Mouse (Mus musculus): ENCODE results near the gene Slc9a9. TPM values are rescaled to one million over a fixed set of nuclear protein-coding genes. Genes with fewer than 3 reads are reported as not detected.

Gene Slc9a9
- polyA plus RNA-seq, 1 experiment from 2014 or later = 4.4 TPM

DNA sequence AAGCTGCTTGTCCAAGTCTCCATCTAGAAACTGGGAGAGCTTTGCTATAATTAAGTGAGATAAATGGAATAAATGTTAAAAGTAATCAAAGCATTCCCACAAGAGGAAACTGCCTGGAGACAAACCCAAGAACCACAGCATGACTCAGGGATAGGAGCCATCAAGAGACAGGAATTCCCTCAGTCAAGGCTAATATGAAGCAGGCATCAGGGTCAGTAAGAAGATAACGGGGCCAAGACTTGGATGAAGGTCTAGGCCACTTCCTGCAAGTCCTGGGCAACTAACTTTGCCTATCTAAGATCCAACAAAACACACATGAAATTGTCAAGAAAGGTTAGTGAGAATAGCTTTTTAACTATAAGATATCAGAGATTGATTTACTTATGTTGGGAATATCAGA lies 215.4 kb downstream of the Slc9a9 start:
- Histone ChIP-seq H3K9ac (ENCODE audit: low read depth, low read length) (no peak overlapping the region), H3K27ac (ENCODE audit: low read depth, low read length) (no peak overlapping the region), H3K4me3 (ENCODE audit: low read length) (no peak overlapping the region), H3K9me3 (ENCODE audit: control insufficient read depth, low read length) (no peaks in the 10 kb centered on the region), H3K27me3 (ENCODE audit: control insufficient read depth, insufficient read depth, low read length) (no peaks in the 10 kb centered on the region), H3K4me1 (ENCODE audit: control insufficient read depth, insufficient read depth, low read length) (no peaks in the 10 kb centered on the region), H3K4me2 (replicated peaks; ENCODE audit: low read depth, low read length) (no peak overlapping the region), H3K36me3 (ENCODE audit: control insufficient read depth, insufficient read depth, low read length) (no peaks in the 10 kb centered on the region)
- no peak for ATAC-seq (ENCODE audit: low FRiP score, low TSS enrichment)
- WGBS = 71% methylated on average over 1 of the region's 1 CpGs

DNA sequence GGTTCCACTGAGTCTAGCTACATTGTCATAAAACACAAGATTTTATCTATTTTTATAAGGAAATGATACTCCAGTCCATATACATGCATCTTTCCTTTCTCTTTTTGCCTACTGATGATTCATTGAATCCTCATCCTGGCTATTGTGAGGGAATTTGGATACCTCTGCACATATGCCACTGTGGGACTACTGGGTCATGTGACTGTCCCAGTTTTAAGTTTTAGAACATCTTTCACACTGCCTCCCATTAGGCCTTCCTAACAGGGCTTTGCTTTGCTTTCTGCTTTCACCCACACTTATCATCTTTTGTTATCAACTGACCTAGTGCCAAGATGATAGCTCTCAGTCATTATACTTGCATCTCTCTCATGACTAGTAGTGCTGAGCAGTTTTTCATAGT lies 219.9 kb downstream of the Slc9a9 start:
- Histone ChIP-seq H3K27ac (ENCODE audit: low read depth, low read length) (no peak overlapping the region), H3K4me3 (ENCODE audit: low read length) (no peak overlapping the region), H3K9me3 (ENCODE audit: control insufficient read depth, low read length) (no peaks in the 10 kb centered on the region), H3K27me3 (ENCODE audit: control insufficient read depth, insufficient read depth, low read length) (no peaks in the 10 kb centered on the region), H3K4me1 (ENCODE audit: control insufficient read depth, insufficient read depth, low read length) (no peaks in the 10 kb centered on the region), H3K4me2 (replicated peaks; ENCODE audit: low read depth, low read length) (no peak overlapping the region), H3K9ac (ENCODE audit: low read depth, low read length) (no peak overlapping the region), H3K36me3 (ENCODE audit: control insufficient read depth, insufficient read depth, low read length) (no peaks in the 10 kb centered on the region)
- no peak for ATAC-seq (ENCODE audit: low FRiP score, low TSS enrichment)

DNA sequence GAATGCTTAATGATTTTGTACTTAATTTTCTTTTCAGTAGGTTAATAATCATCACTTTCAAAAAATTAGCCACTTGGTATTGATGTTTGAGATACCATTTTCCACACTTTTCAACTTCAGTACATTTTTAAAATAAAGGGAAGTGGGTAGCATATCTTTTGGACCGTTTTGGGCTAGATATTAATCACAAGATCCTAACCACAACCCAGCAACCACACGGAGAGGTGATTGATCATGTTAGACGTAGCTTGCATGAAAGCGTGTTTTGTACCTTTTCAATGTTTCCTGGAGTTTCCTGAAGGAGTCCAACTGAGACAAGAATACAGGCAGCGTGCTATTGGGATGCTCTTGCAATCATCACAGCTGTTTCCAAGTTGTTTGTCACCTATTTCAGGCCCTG lies 226.2 kb downstream of the Slc9a9 start:
- Histone ChIP-seq H3K9ac (ENCODE audit: low read depth, low read length) (no peak overlapping the region), H3K27ac (ENCODE audit: low read depth, low read length) (no peak overlapping the region), H3K27me3 (ENCODE audit: control insufficient read depth, insufficient read depth, low read length) (no peaks in the 10 kb centered on the region), H3K9me3 (ENCODE audit: control insufficient read depth, low read length) (0 out of 2 replicates have a peak, but pooled peaks cover 4% of the 10 kb centered on the region), H3K4me3 (ENCODE audit: low read length) (no peak overlapping the region), H3K4me1 (ENCODE audit: control insufficient read depth, insufficient read depth, low read length) (no peaks in the 10 kb centered on the region), H3K4me2 (replicated peaks; ENCODE audit: low read depth, low read length) (no peak overlapping the region), H3K36me3 (ENCODE audit: control insufficient read depth, insufficient read depth, low read length) (no peaks in the 10 kb centered on the region)
- ATAC-seq (ENCODE audit: low FRiP score, low TSS enrichment) = no peak
- 79% methylated on average over 5 of the region's 5 CpGs for WGBS

DNA sequence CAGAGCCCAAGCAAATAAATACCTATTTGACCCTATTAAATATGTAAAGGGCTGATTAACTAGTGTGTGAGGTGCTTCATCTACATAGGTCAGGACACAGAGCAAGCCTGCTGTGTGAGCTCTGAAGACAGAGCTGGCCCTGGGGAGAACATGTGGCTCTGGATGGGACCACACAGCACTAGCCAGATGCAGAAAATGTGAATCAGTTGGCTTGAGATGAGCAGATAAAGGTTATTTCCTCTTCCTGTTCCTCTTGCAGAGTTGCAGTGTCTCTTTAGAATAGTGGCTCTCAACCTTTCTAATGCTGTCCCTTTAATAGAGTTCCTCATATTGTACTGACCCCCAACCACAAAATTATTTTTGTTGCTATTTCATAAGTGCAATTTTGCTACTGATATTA lies 234.5 kb downstream of the Slc9a9 start:
- H3K4me1 ChIP-seq (ENCODE audit: control insufficient read depth, insufficient read depth, low read length) = no peaks in the 10 kb centered on the region
- no peak overlapping the region for H3K27ac ChIP-seq (ENCODE audit: low read depth, low read length)
- no peak overlapping the region for H3K4me2 ChIP-seq (replicated peaks; ENCODE audit: low read depth, low read length)
- no peak for ATAC-seq (ENCODE audit: low FRiP score, low TSS enrichment)
- H3K36me3 ChIP-seq (ENCODE audit: control insufficient read depth, insufficient read depth, low read length) = no peaks in the 10 kb centered on the region
- no peak overlapping the region for H3K9ac ChIP-seq (ENCODE audit: low read depth, low read length)
- H3K9me3 ChIP-seq (ENCODE audit: control insufficient read depth, low read length) = no peaks in the 10 kb centered on the region
- H3K27me3 ChIP-seq (ENCODE audit: control insufficient read depth, insufficient read depth, low read length) = no peaks in the 10 kb centered on the region
- H3K4me3 ChIP-seq (ENCODE audit: low read length) = no peak overlapping the region

DNA sequence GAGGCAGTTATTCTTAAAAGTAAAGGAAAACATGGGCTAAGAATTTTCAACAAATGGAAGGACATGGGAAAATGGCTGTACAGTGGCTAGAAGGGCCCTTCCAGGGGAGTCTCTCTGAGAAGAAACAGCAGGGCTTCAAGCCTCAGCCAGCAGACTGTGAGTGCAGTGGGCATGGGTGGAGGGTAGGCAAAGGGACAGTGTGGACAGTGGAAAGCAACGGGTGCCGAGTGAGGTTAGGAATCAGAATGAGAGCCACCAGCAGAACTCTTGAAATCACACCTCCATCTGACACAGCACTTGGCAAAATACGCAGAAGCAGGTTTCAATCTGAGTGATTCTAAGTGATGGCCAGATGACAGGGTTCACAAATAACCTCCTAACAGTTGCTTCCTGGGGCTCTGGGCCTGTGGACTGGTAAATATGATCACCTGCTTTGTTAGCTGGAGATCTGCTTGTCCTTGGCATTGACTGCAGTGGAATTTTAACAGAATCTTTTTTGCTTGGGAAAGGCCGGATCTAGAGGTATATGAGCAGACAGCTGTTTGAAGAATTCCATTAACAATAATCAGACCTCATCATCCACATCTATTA lies 237.4 kb downstream of the Slc9a9 start:
- 92% methylated on average over 4 of the region's 4 CpGs for WGBS
- no peaks in the 10 kb centered on the region for H3K36me3 ChIP-seq (ENCODE audit: control insufficient read depth, insufficient read depth, low read length)
- H3K4me3 ChIP-seq (ENCODE audit: low read length) = no peak overlapping the region
- H3K27me3 ChIP-seq (ENCODE audit: control insufficient read depth, insufficient read depth, low read length) = no peaks in the 10 kb centered on the region
- no peak for ATAC-seq (ENCODE audit: low FRiP score, low TSS enrichment)
- no peaks in the 10 kb centered on the region for H3K9me3 ChIP-seq (ENCODE audit: control insufficient read depth, low read length)
- no peak overlapping the region for H3K4me2 ChIP-seq (replicated peaks; ENCODE audit: low read depth, low read length)
- H3K27ac ChIP-seq (ENCODE audit: low read depth, low read length) = no peak overlapping the region
- H3K9ac ChIP-seq (ENCODE audit: low read depth, low read length) = no peak overlapping the region
- no peaks in the 10 kb centered on the region for H3K4me1 ChIP-seq (ENCODE audit: control insufficient read depth, insufficient read depth, low read length)

DNA sequence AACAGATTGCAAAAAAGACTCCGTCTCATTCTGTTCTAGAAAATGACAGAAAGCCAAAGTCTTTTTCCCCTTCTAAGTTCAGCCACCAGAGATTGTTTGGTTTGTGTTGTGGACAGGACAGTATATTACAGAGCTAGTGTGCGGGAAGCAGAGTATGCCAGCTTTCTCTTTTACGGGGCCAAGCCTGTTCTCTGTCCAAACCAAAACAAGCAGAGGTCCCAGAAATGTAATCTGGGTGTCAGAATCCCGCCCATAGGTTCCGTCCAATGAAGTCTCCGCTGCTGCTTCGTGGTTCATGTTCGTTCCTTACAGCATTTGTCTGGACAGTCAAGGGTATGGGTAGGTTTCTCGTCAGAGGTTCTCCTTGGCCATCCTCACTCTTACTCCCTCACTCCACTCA lies 242.4 kb downstream of the Slc9a9 start:
- no peak overlapping the region for H3K4me3 ChIP-seq (ENCODE audit: low read length)
- no peak for ATAC-seq (ENCODE audit: low FRiP score, low TSS enrichment)
- 79% methylated on average over 9 of the region's 9 CpGs for WGBS
- H3K9ac ChIP-seq (ENCODE audit: low read depth, low read length) = no peak overlapping the region
- no peaks in the 10 kb centered on the region for H3K27me3 ChIP-seq (ENCODE audit: control insufficient read depth, insufficient read depth, low read length)
- no peaks in the 10 kb centered on the region for H3K36me3 ChIP-seq (ENCODE audit: control insufficient read depth, insufficient read depth, low read length)
- no peak overlapping the region for H3K27ac ChIP-seq (ENCODE audit: low read depth, low read length)
- no peak overlapping the region for H3K4me2 ChIP-seq (replicated peaks; ENCODE audit: low read depth, low read length)
- no peaks in the 10 kb centered on the region for H3K9me3 ChIP-seq (ENCODE audit: control insufficient read depth, low read length)
- H3K4me1 ChIP-seq (ENCODE audit: control insufficient read depth, insufficient read depth, low read length) = no peaks in the 10 kb centered on the region

DNA sequence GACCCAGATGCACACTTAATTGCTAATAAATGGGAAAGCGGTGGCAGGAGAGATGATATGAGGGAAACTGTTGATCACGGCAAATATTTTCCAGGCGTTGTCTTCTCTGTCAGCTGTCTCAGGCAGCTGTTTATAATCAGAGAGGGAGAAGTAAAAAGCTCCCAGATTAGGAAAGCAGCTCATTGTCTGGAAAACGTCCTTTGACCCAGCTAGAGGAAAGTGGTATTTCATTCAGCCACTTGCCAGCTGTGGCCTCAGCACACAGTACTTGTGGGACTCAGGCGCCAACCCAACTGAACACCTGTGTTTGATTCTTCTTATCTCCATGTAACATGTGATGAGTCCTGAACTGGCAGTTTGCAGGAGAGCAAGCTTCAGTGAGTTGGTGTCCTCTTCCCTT lies 252.4 kb downstream of the Slc9a9 start:
- no peaks in the 10 kb centered on the region for H3K9me3 ChIP-seq (ENCODE audit: control insufficient read depth, low read length)
- no peak for ATAC-seq (ENCODE audit: low FRiP score, low TSS enrichment)
- no peak overlapping the region for H3K4me3 ChIP-seq (ENCODE audit: low read length)
- 60% methylated on average over 5 of the region's 5 CpGs for WGBS
- H3K36me3 ChIP-seq (ENCODE audit: control insufficient read depth, insufficient read depth, low read length) = no peaks in the 10 kb centered on the region
- no peak overlapping the region for H3K4me2 ChIP-seq (replicated peaks; ENCODE audit: low read depth, low read length)
- H3K4me1 ChIP-seq (ENCODE audit: control insufficient read depth, insufficient read depth, low read length) = no peaks in the 10 kb centered on the region
- no peak overlapping the region for H3K27ac ChIP-seq (ENCODE audit: low read depth, low read length)
- H3K9ac ChIP-seq (ENCODE audit: low read depth, low read length) = no peak overlapping the region
- no peaks in the 10 kb centered on the region for H3K27me3 ChIP-seq (ENCODE audit: control insufficient read depth, insufficient read depth, low read length)

DNA sequence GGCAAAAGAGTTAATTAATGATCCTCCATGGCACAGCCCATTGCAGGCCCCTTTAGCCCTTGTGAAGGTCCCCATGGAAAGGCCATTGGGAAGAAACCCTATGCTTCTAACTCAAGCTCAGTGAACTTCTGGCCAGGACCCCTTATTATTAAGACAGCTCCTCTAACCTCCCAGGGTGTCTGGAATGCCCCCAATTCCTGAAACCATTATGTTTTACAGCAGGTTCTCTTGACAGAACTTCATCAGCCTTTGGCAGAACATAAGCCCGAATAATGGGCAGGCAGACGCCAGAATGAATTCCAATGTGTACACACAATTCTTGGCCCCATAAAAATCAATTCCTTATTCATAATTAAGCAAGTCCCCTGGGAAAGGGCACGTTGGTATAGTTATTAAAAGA lies 256.1 kb downstream of the Slc9a9 start:
- no peak overlapping the region for H3K9ac ChIP-seq (ENCODE audit: low read depth, low read length)
- H3K27ac ChIP-seq (ENCODE audit: low read depth, low read length) = no peak overlapping the region
- 74% methylated on average over 3 of the region's 3 CpGs for WGBS

DNA sequence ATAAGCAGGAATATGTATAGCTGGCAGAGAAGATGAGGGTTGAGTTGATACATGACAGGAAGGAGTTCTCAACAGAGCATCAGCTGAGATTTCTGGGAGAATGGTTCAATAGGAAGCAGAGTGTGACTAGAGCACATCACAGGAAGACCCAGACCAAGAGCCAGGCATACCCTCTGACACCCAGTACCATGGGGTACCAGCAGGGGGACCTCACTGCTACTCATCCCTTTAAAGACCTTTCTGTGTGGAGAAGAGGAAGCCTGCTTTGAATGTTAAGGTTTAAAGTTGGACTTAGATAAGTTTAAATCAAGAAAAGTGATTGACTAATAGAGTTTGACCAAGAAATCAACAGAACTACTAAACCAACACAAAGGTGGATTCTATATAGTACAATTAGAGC lies 257.4 kb downstream of the Slc9a9 start:
- H3K27ac ChIP-seq (ENCODE audit: low read depth, low read length) = no peak overlapping the region
- no peaks in the 10 kb centered on the region for H3K27me3 ChIP-seq (ENCODE audit: control insufficient read depth, insufficient read depth, low read length)
- no peaks in the 10 kb centered on the region for H3K36me3 ChIP-seq (ENCODE audit: control insufficient read depth, insufficient read depth, low read length)
- no peaks in the 10 kb centered on the region for H3K4me1 ChIP-seq (ENCODE audit: control insufficient read depth, insufficient read depth, low read length)
- no peak overlapping the region for H3K4me2 ChIP-seq (replicated peaks; ENCODE audit: low read depth, low read length)
- no peak overlapping the region for H3K4me3 ChIP-seq (ENCODE audit: low read length)
- H3K9ac ChIP-seq (ENCODE audit: low read depth, low read length) = no peak overlapping the region
- no peaks in the 10 kb centered on the region; the same call in 1 of the 2 replicates for H3K9me3 ChIP-seq (ENCODE audit: control insufficient read depth, low read length)
- no peak for ATAC-seq (ENCODE audit: low FRiP score, low TSS enrichment)

More for the DNA sequence above, 256.1 kb downstream of the Slc9a9 start:
- Histone ChIP-seq H3K27me3 (ENCODE audit: control insufficient read depth, insufficient read depth, low read length) (no peaks in the 10 kb centered on the region), H3K4me1 (ENCODE audit: control insufficient read depth, insufficient read depth, low read length) (no peaks in the 10 kb centered on the region), H3K4me3 (ENCODE audit: low read length) (no peak overlapping the region), H3K4me2 (replicated peaks; ENCODE audit: low read depth, low read length) (no peak overlapping the region), H3K9me3 (ENCODE audit: control insufficient read depth, low read length) (no peaks in the 10 kb centered on the region; the same call in 1 of the 2 replicates), H3K36me3 (ENCODE audit: control insufficient read depth, insufficient read depth, low read length) (no peaks in the 10 kb centered on the region)
- ATAC-seq (ENCODE audit: low FRiP score, low TSS enrichment) = no peak

Data from kidney, embryonic 14.5 days (tissue).